Mouse (Mus musculus) forebrain, embryonic 15.5 days (tissue): Measurements from ENCODE around the gene Vhl. TPM values are rescaled to one million over a fixed set of nuclear protein-coding genes. Genes with fewer than 3 reads are reported as not detected.

ENCODE experiments used
- ATAC-seq: fragments of 200-750 bp; cut with Nextera tagmentation; replicated peaks from 2 replicates; pipeline ENCODE4 v1.8.0; 2017; ENCODE audit warnings: mild to moderate bottlenecking, moderate TSS enrichment, moderate library complexity
- H3K27ac ChIP-seq: fragments of 300-500 bp; sonication (generic); replicated peaks from 2 replicates; pipeline ENCODE4 v1.5.1; 2015; ENCODE audit warnings: mild to moderate bottlenecking, inconsistent platforms
- H3K27me3 ChIP-seq: fragments of 300-500 bp; sonication (generic); 2 replicates; pipeline ENCODE4 v1.6.1; 2015; ENCODE audit warnings: inconsistent platforms
- H3K36me3 ChIP-seq: fragments of 300-500 bp; sonication (generic); 2 replicates; pipeline ENCODE4 v1.6.1; 2015; ENCODE audit warnings: mild to moderate bottlenecking, inconsistent platforms
- H3K4me1 ChIP-seq: fragments of 300-500 bp; sonication (generic); 2 replicates; pipeline ENCODE4 v1.6.1; 2015; ENCODE audit warnings: inconsistent platforms
- H3K4me2 ChIP-seq: fragments of 300-500 bp; sonication (generic); replicated peaks from 2 replicates; pipeline ENCODE4 v1.6.1; 2015; ENCODE audit warnings: mild to moderate bottlenecking, inconsistent platforms
- H3K4me3 ChIP-seq: fragments of 300-500 bp; sonication (generic); 2 replicates; pipeline ENCODE4 v1.5.1; 2015; ENCODE audit warnings: mild to moderate bottlenecking, inconsistent platforms
- H3K9ac ChIP-seq: fragments of 300-500 bp; sonication (generic); replicated peaks from 2 replicates; pipeline ENCODE4 v1.6.1; 2015; ENCODE audit warnings: mild to moderate bottlenecking, inconsistent platforms
- H3K9me3 ChIP-seq: fragments of 300-500 bp; sonication (generic); 2 replicates; pipeline ENCODE4 v1.6.1; 2016; ENCODE audit warnings: inconsistent platforms
- WGBS: fragments of 180-500 bp; shearing (Covaris S2); methylation state at CpG from one replicate; pipeline ENCODE4 v1.1.7; 2015; ENCODE audit warnings: mixed read lengths; 5-methylcytosine and 5-hydroxymethylcytosine counted together
- polyA plus RNA-seq: library from polyadenylated mRNA; unstranded; fragments of >200 nt; fragmentation: Nextera tagmentation; extraction: Ambion mirVana; gene quantifications from 2 replicates; pipeline ENCODE4 v1.2.1, GENCODE M21; 2015

Gene Vhl
- polyA plus RNA-seq, 1 experiment from 2014 or later: 83.6 TPM

GRCm38 (mm10) chr6:113604432-113605223, 19.1 kb upstream of the Vhl start, which contains the start of gene Brk1:
Gene Brk1 (plus strand): TSS chr6:113604772.
- WGBS: under 1% methylated on average over 56 of the region's 65 CpGs
- ATAC-seq: peak; percentile 95

GRCm38 (mm10) chr6:113605224-113605545, 18.6 kb upstream of the Vhl start:
- peak; percentile 36; the same call in 1 of the 2 replicates for ATAC-seq
- Histone ChIP-seq H3K9ac (peak overlapping the region; percentile 87), H3K27me3 (no peaks in the 10 kb centered on the region), H3K9me3 (no peaks in the 10 kb centered on the region), H3K4me2 (peak overlapping the region; percentile 88), H3K4me3 (peak overlapping the region; percentile 96), H3K27ac (peak overlapping the region; percentile 75), H3K36me3 (no peaks in the 10 kb centered on the region), H3K4me1 (peaks cover 22% of the 10 kb centered on the region)
- 3% methylated on average over 10 of the region's 10 CpGs for WGBS

More at GRCm38 (mm10) chr6:113604432-113605223, 19.1 kb upstream of the Vhl start, which contains the start of gene Brk1:
- H3K36me3 ChIP-seq: no peaks in the 10 kb centered on the region
- H3K27me3 ChIP-seq: no peaks in the 10 kb centered on the region
- peak within 1 kb of the TSS; percentile 96 for H3K4me3 ChIP-seq
- H3K9me3 ChIP-seq: no peaks in the 10 kb centered on the region
- H3K27ac ChIP-seq: peak within 1 kb of the TSS; percentile 75
- H3K9ac ChIP-seq: peak within 1 kb of the TSS; percentile 87
- peak within 1 kb of the TSS; percentile 88 for H3K4me2 ChIP-seq
- H3K4me1 ChIP-seq: peaks cover 22% of the 10 kb centered on the region

DNA sequence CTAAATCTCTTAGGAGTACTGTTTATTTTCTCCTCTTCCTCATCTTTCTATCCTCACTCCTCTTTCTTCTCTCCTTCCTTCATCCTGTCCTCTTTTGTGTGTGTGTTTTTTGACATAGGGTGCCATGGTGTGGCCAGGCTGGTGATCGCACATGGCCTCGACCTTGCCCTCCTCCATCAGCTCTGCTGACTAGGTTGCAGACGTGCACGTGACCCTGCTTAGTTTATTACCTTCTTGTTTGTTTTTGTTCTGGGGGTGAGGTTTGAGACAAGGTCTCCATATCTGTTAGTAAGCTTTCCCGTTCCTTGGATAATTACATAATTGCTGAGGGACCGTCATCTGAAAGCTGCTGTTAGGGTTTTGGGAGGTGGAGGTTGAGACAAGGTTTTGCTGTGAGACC, 14.9 kb upstream of the Vhl start:
- Histone ChIP-seq H3K4me1 (peaks cover 22% of the 10 kb centered on the region), H3K4me2 (no peak overlapping the region), H3K27ac (no peak overlapping the region), H3K9me3 (no peaks in the 10 kb centered on the region), H3K9ac (no peak overlapping the region), H3K4me3 (no peak overlapping the region), H3K27me3 (no peaks in the 10 kb centered on the region), H3K36me3 (peaks cover 11% of the 10 kb centered on the region; the same call in 1 of the 2 replicates)
- 92% methylated on average over 6 of the region's 6 CpGs for WGBS
- no peak for ATAC-seq

DNA sequence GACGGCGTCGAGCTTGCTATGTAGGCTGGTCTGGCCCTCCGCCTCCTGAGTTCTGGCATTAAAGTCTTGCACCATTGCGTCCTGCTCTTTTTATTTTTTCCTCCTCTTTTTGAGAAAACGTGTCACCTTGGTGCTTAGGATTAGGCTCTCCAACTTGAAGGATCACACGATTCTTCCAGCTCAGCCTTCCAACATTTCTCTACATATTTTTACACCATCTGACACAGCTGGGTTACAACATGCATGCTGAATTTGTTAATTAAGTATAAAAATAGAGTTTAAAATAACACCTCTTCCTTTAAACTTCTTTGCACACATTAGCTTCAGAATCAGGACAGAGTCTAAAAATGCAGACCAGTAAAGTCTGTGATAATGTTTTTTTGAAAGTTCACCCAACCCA, 14.5 kb upstream of the Vhl start:
- WGBS: 92% methylated on average over 7 of the region's 7 CpGs
- ATAC-seq: no peak
- H3K9ac ChIP-seq: no peak overlapping the region
- no peaks in the 10 kb centered on the region for H3K9me3 ChIP-seq
- H3K27ac ChIP-seq: no peak overlapping the region
- no peaks in the 10 kb centered on the region for H3K27me3 ChIP-seq
- H3K4me3 ChIP-seq: no peak overlapping the region
- no peak overlapping the region for H3K4me2 ChIP-seq
- peaks cover 22% of the 10 kb centered on the region for H3K4me1 ChIP-seq
- H3K36me3 ChIP-seq: peaks cover 16% of the 10 kb centered on the region

- 0 out of 2 replicates have a peak, but pooled peaks cover 4% of the 10 kb centered on the region for H3K4me1 ChIP-seq
- ATAC-seq: no peak
- H3K4me2 ChIP-seq: no peak overlapping the region
- no peak overlapping the region for H3K27ac ChIP-seq
- 94% methylated on average over 8 of the region's 8 CpGs for WGBS
- no peaks in the 10 kb centered on the region for H3K9me3 ChIP-seq
- no peak overlapping the region for H3K4me3 ChIP-seq
- H3K36me3 ChIP-seq: peaks cover 47% of the 10 kb centered on the region
- H3K27me3 ChIP-seq: no peaks in the 10 kb centered on the region
- no peak overlapping the region for H3K9ac ChIP-seq
Observed at GRCm38 (mm10) chr6:113612258-113612969, 11.3 kb upstream of the Vhl start.

DNA sequence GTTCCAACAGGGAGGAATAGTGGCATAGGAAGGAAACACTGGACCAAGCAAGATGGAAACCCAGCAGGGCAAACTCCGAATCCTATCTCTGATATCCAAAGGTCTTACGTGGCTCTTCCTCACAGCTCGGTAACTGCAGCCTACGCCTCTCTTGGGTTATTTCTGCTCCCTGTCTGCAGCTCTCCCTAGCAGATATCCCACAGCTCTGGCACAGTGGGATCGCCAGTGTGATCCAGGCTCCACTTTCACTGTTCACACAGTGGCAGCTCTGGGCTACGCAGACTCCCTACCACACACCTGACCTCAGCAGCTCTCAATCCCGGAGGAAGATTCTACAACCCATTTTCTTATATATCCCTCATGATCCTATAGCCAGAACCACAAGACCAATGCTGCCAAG, 9.6 kb upstream of the Vhl start:
- 96% methylated on average over 7 of the region's 7 CpGs for WGBS
- H3K9ac ChIP-seq: no peak overlapping the region
- H3K9me3 ChIP-seq: no peaks in the 10 kb centered on the region
- H3K4me2 ChIP-seq: no peak overlapping the region
- no peak overlapping the region for H3K4me3 ChIP-seq
- ATAC-seq: no peak
- H3K27ac ChIP-seq: no peak overlapping the region
- no peaks in the 10 kb centered on the region for H3K27me3 ChIP-seq
- peaks cover 53% of the 10 kb centered on the region for H3K36me3 ChIP-seq
- H3K4me1 ChIP-seq: no peaks in the 10 kb centered on the region

DNA sequence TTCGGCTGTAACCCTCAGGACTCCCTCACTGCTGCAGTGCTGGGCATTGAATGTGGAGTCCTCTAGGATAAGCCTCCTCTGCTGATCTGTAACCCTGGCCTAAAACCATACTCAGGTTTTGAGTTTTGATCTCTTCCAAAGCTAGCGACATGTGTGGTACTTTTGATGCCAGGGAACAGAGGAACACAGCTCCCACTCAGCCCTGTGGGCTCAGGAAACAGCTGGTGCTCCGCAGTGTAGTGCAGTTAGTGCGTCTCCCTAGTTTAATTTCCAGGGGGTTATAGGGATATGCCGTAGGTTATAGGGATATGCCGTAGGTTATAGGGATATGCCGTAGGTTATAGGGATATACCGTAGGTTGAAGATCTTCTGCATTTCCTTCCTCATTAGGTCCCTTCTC, 8.8 kb upstream of the Vhl start:
- H3K9ac ChIP-seq: no peak overlapping the region
- WGBS: 97% methylated on average over 8 of the region's 8 CpGs
- H3K4me2 ChIP-seq: no peak overlapping the region
- no peaks in the 10 kb centered on the region for H3K9me3 ChIP-seq
- no peak overlapping the region for H3K4me3 ChIP-seq
- no peak for ATAC-seq
- H3K27ac ChIP-seq: no peak overlapping the region
- H3K27me3 ChIP-seq: no peaks in the 10 kb centered on the region
- no peaks in the 10 kb centered on the region for H3K4me1 ChIP-seq
- H3K36me3 ChIP-seq: peaks cover 53% of the 10 kb centered on the region

GRCm38 (mm10) chr6:113615489-113615888, 8.3 kb upstream of the Vhl start:
- Histone ChIP-seq H3K9me3 (no peaks in the 10 kb centered on the region), H3K27ac (no peak overlapping the region), H3K4me1 (no peaks in the 10 kb centered on the region), H3K27me3 (no peaks in the 10 kb centered on the region), H3K9ac (no peak overlapping the region), H3K4me2 (no peak overlapping the region), H3K4me3 (no peak overlapping the region), H3K36me3 (peaks cover 50% of the 10 kb centered on the region)
- ATAC-seq: no peak
- WGBS: 97% methylated on average over 4 of the region's 4 CpGs

DNA sequence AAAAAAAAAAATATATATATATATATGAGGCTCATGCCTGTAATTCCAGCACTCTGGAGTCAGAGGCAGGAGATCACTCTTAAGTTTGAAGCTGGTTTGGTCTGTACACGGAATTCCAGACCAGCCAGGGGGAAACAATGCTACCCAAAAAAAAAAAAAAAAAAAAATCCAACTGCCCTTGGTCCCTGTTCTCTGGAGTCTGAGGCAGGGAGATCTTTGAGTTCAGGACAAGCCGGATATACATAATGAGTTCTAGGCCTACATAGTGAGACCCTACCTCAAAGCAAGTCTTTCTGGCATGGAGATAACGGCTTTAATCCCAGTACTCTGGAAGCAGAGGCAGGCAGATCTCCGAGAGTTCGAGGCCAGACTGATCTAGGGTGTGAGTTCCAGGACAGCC, 373 bp upstream of the Vhl start:
- 66% methylated on average over 5 of the region's 5 CpGs for WGBS
- H3K27me3 ChIP-seq: no peaks in the 10 kb centered on the region
- no peak for ATAC-seq
- H3K4me3 ChIP-seq: peak overlapping the region; percentile 86
- H3K27ac ChIP-seq: peak overlapping the region; percentile 84
- H3K9me3 ChIP-seq: no peaks in the 10 kb centered on the region
- H3K9ac ChIP-seq: peak overlapping the region; percentile 84; the same call in 1 of the 2 replicates
- H3K36me3 ChIP-seq: peaks cover 6% of the 10 kb centered on the region
- H3K4me1 ChIP-seq: peaks cover 19% of the 10 kb centered on the region
- H3K4me2 ChIP-seq: peak overlapping the region; percentile 57

GRCm38 (mm10) chr6:113624989-113625770, 1.4 kb downstream of the Vhl start:
- Histone ChIP-seq H3K36me3 (peaks cover 21% of the 10 kb centered on the region), H3K4me2 (peak overlapping the region; percentile 57), H3K4me1 (peaks cover 19% of the 10 kb centered on the region), H3K4me3 (peak overlapping the region; percentile 86), H3K9me3 (no peaks in the 10 kb centered on the region), H3K9ac (peak overlapping the region; percentile 84), H3K27ac (no peak overlapping the region), H3K27me3 (no peaks in the 10 kb centered on the region)
- no peak for ATAC-seq
- 37% methylated on average over 5 of the region's 5 CpGs for WGBS

- H3K27ac ChIP-seq: no peak overlapping the region
Observed at GRCm38 (mm10) chr6:113630322-113630721, 6.6 kb downstream of the Vhl start.

GRCm38 (mm10) chr6:113632863-113633262, 9.1 kb downstream of the Vhl start:
- Histone ChIP-seq H3K4me2 (no peak overlapping the region), H3K27ac (no peak overlapping the region), H3K9ac (no peak overlapping the region), H3K4me1 (no peaks in the 10 kb centered on the region), H3K36me3 (peaks cover 35% of the 10 kb centered on the region), H3K4me3 (no peak overlapping the region), H3K9me3 (no peaks in the 10 kb centered on the region), H3K27me3 (no peaks in the 10 kb centered on the region)
- no peak for ATAC-seq
- WGBS: 99% methylated on average over 4 of the region's 4 CpGs

More at GRCm38 (mm10) chr6:113630322-113630721, 6.6 kb downstream of the Vhl start:
- H3K36me3 ChIP-seq: peaks cover 38% of the 10 kb centered on the region
- H3K27me3 ChIP-seq: no peaks in the 10 kb centered on the region
- no peak overlapping the region for H3K9ac ChIP-seq
- ATAC-seq: no peak
- 84% methylated on average over 5 of the region's 5 CpGs for WGBS
- H3K4me2 ChIP-seq: no peak overlapping the region
- H3K9me3 ChIP-seq: no peaks in the 10 kb centered on the region
- peaks cover 11% of the 10 kb centered on the region for H3K4me1 ChIP-seq
- no peak overlapping the region for H3K4me3 ChIP-seq
